Mouse (Mus musculus) MEL (cell line): ENCODE measurements around the gene Taar7a.

Source experiments
- ELF1 ChIP-seq: IDR thresholded peaks from 2 replicates; pipeline ENCODE4 v1.6.1; 2014; ENCODE audit warnings: low read depth, mild to moderate bottlenecking, inconsistent platforms, low read length, improper control_type of control experiment, moderate library complexity
- POLR2A ChIP-seq, 2 experiments: IDR thresholded peaks; 2 replicates each; pipeline ENCODE4 v1.6.1; 2011 to 2012; ENCODE audit warnings: low read length in 2 of 2, mild to moderate bottlenecking in 2 of 2, control low read depth in 1 of 2, improper control_type of control experiment in 1 of 2, low read depth in 1 of 2, moderate library complexity in 1 of 2; ENCODE audit not compliant: control insufficient read depth in 1 of 2, insufficient read depth in 1 of 2, poor library complexity in 1 of 2

DNA sequence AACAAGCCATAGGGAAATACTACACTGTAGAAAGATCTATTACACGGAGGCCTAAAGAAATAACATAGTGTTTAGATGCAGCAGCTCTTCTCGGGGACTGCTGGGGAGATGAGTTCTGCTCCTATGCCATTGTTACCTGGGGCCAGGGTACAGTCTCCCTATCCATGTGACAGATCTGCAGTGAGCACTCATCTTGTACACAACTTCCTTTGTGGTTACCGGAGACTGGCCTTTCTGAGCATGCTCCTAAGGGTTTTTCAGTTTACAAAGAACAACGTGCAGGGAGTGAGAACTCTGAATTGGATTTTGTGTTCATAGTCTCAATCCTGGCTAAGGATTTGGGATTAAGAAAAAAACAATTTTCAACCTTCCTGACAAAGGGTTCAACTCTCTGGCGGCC, 6.9 kb downstream of the Taar7a start:
- TF ChIP-seq ELF1 (no peak), POLR2A (IDR thresholded peaks at IDR 0.05; ENCODE audit: control insufficient read depth in 1 of 2, insufficient read depth in 1 of 2, low read depth in 1 of 2, low read length in 2 of 2, poor library complexity in 1 of 2) (no peak)
